Mouse (Mus musculus): ENCODE measurements at regions not wholly inside any gene's neighbourhood (a gene's known extent, or its start where the extent isn't known, plus 50 kb on each side); places are given as distances from the start of the nearest gene placed in this dataset.

- DNase-seq, result no peak
- 54% methylated on average over 5 of the region's 5 CpGs for WGBS
- Histone ChIP-seq H3K4me1 (ENCODE audit: insufficient read depth) (no peaks in the 10 kb centered on the region), H3K4me2 (ENCODE audit: low read depth) (no peak overlapping the region), H3K9me3 (ENCODE audit: low read length) (no peaks in the 10 kb centered on the region), H3K4me3 (ENCODE audit: low read depth, low read length) (no peak overlapping the region), H3K9ac (no peak overlapping the region), H3K36me3 (ENCODE audit: insufficient read depth) (no peaks in the 10 kb centered on the region), H3K27me3 (ENCODE audit: insufficient read depth, low read length) (no peaks in the 10 kb centered on the region), H3K27ac (ENCODE audit: low read depth, low read length) (no peak overlapping the region)
- ATAC-seq, result no peak
- TF ChIP-seq CTCF (IDR thresholded peaks at IDR 0.05; ENCODE audit: low read depth), result no peak
These were observed 68.1 kb upstream of the Lmo4 start for GRCm38 (mm10) chr3:144273115-144273514.

GRCm38 (mm10) chr3:144270206-144270605, 65.2 kb upstream of the Lmo4 start:
- 91% methylated on average over 6 of the region's 6 CpGs for WGBS
- no peak for ATAC-seq
- no peak overlapping the region for H3K4me2 ChIP-seq (ENCODE audit: low read depth)

GRCm38 (mm10) chr3:144264554-144264953, 59.5 kb upstream of the Lmo4 start:
- Histone ChIP-seq H3K9me3 (ENCODE audit: low read length) (no peaks in the 10 kb centered on the region), H3K9ac (no peak overlapping the region), H3K36me3 (ENCODE audit: insufficient read depth) (no peaks in the 10 kb centered on the region), H3K4me1 (ENCODE audit: insufficient read depth) (no peaks in the 10 kb centered on the region), H3K4me2 (ENCODE audit: low read depth) (no peak overlapping the region), H3K27ac (ENCODE audit: low read depth, low read length) (no peak overlapping the region), H3K4me3 (ENCODE audit: low read depth, low read length) (no peak overlapping the region), H3K27me3 (ENCODE audit: insufficient read depth, low read length) (no peaks in the 10 kb centered on the region)
- WGBS, result 51% methylated on average over 3 of the region's 3 CpGs
- no peak for ATAC-seq
- TF ChIP-seq CTCF (IDR thresholded peaks at IDR 0.05; ENCODE audit: low read depth), result no peak
- DNase-seq, result no peak

More at GRCm38 (mm10) chr3:144270206-144270605, 65.2 kb upstream of the Lmo4 start:
- H3K27me3 ChIP-seq (ENCODE audit: insufficient read depth, low read length), result no peaks in the 10 kb centered on the region
- no peaks in the 10 kb centered on the region for H3K9me3 ChIP-seq (ENCODE audit: low read length)
- H3K36me3 ChIP-seq (ENCODE audit: insufficient read depth), result no peaks in the 10 kb centered on the region
- H3K4me3 ChIP-seq (ENCODE audit: low read depth, low read length), result no peak overlapping the region
- no peaks in the 10 kb centered on the region for H3K4me1 ChIP-seq (ENCODE audit: insufficient read depth)
- no peak overlapping the region for H3K27ac ChIP-seq (ENCODE audit: low read depth, low read length)
- no peak for TF ChIP-seq CTCF (IDR thresholded peaks at IDR 0.05; ENCODE audit: low read depth)
- H3K9ac ChIP-seq, result no peak overlapping the region
- DNase-seq, result no peak

GRCm38 (mm10) chr3:144260886-144261285, 55.9 kb upstream of the Lmo4 start:
- WGBS, result 50% methylated on average over 2 of the region's 2 CpGs

GRCm38 (mm10) chr3:144257714-144258517, 52.9 kb upstream of the Lmo4 start:
- TF ChIP-seq CTCF (IDR thresholded peaks at IDR 0.05; ENCODE audit: low read depth), result no peak
- no peaks in the 10 kb centered on the region for H3K36me3 ChIP-seq (ENCODE audit: insufficient read depth)
- DNase-seq (peak; percentile 15), ATAC-seq (peak; percentile 54; the same call in 1 of the 2 replicates)
- no peak overlapping the region for H3K9ac ChIP-seq
- 0 out of 2 replicates have a peak, but pooled peaks cover 3% of the 10 kb centered on the region for H3K4me1 ChIP-seq (ENCODE audit: insufficient read depth)
- WGBS, result 68% methylated on average over 6 of the region's 6 CpGs
- no peak overlapping the region for H3K4me2 ChIP-seq (ENCODE audit: low read depth)
- no peaks in the 10 kb centered on the region for H3K9me3 ChIP-seq (ENCODE audit: low read length)
- H3K27me3 ChIP-seq (ENCODE audit: insufficient read depth, low read length), result no peaks in the 10 kb centered on the region
- no peak overlapping the region for H3K4me3 ChIP-seq (ENCODE audit: low read depth, low read length)
- H3K27ac ChIP-seq (ENCODE audit: low read depth, low read length), result 0 out of 2 replicates have a peak overlapping the region, but pooled peaks have one; percentile 29

More at GRCm38 (mm10) chr3:144260886-144261285, 55.9 kb upstream of the Lmo4 start:
- no peaks in the 10 kb centered on the region for H3K9me3 ChIP-seq (ENCODE audit: low read length)
- no peak for ATAC-seq
- no peaks in the 10 kb centered on the region for H3K27me3 ChIP-seq (ENCODE audit: insufficient read depth, low read length)
- H3K4me2 ChIP-seq (ENCODE audit: low read depth), result no peak overlapping the region
- DNase-seq, result peak; percentile 14
- H3K4me3 ChIP-seq (ENCODE audit: low read depth, low read length), result no peak overlapping the region
- 0 out of 2 replicates have a peak, but pooled peaks cover 3% of the 10 kb centered on the region for H3K4me1 ChIP-seq (ENCODE audit: insufficient read depth)
- no peak for TF ChIP-seq CTCF (IDR thresholded peaks at IDR 0.05; ENCODE audit: low read depth)
- no peak overlapping the region for H3K9ac ChIP-seq
- H3K27ac ChIP-seq (ENCODE audit: low read depth, low read length), result no peak overlapping the region
- no peaks in the 10 kb centered on the region for H3K36me3 ChIP-seq (ENCODE audit: insufficient read depth)

- Histone ChIP-seq H3K27ac (ENCODE audit: low read depth, low read length) (peak overlapping the region; percentile 54; the same call in 1 of the 2 replicates), H3K27me3 (ENCODE audit: insufficient read depth, low read length) (no peaks in the 10 kb centered on the region), H3K9me3 (ENCODE audit: low read length) (no peaks in the 10 kb centered on the region), H3K4me1 (ENCODE audit: insufficient read depth) (0 out of 2 replicates have a peak, but pooled peaks cover 3% of the 10 kb centered on the region), H3K4me3 (ENCODE audit: low read depth, low read length) (no peak overlapping the region), H3K9ac (no peak overlapping the region), H3K4me2 (ENCODE audit: low read depth) (no peak overlapping the region), H3K36me3 (ENCODE audit: insufficient read depth) (no peaks in the 10 kb centered on the region)
- DNase-seq (peak; percentile 39), ATAC-seq (peak; percentile 66)
- 56% methylated on average over 9 of the region's 9 CpGs for WGBS
- TF ChIP-seq CTCF (IDR thresholded peaks at IDR 0.05; ENCODE audit: low read depth), result no peak
These were observed 52.2 kb upstream of the Lmo4 start for GRCm38 (mm10) chr3:144257196-144257595.

Data from forebrain, postnatal 0 days (tissue).